Comparison of ENCODE assay signal across 8 mouse cellular contexts in genomic region chr12:85862514-85862913, GRCm38 (mm10). TPM values are rescaled to one million over a fixed set of nuclear protein-coding genes. Genes with fewer than 3 reads are reported as not detected.
DNase-seq lines count a peak whose midpoint lies in the region; ATAC-seq and TF ChIP-seq lines count a peak whose summit lies in the region.

No protein-coding gene starts in this region.

- TF ChIP-seq POLR2A in kidney, adult 2 months (IDR thresholded peaks at IDR 0.05; ENCODE audit: low read depth, low read length): no peak
- TF ChIP-seq POLR2A in MEL (IDR thresholded peaks at IDR 0.05; ENCODE audit: control insufficient read depth in 1 of 2, insufficient read depth in 1 of 2, low read depth in 1 of 2, low read length in 2 of 2, poor library complexity in 1 of 2): no peak

- H3K4me1 ChIP-seq in kidney, adult 2 months (ENCODE audit: control insufficient read depth, insufficient read depth, low read length): peaks cover 4% of the 10 kb centered on the region; the same call in 1 of the 2 replicates
- no peaks in the 10 kb centered on the region for H3K4me1 ChIP-seq in kidney, embryonic 15.5 days
- no peaks in the 10 kb centered on the region for H3K4me1 ChIP-seq in MEL (ENCODE audit: control insufficient read depth in 1 of 2, insufficient read depth in 2 of 2, low read length in 2 of 2)
- no peaks in the 10 kb centered on the region for H3K4me1 ChIP-seq in forebrain, postnatal 0 days (ENCODE audit: insufficient read depth)

- H3K9ac ChIP-seq in kidney, embryonic 15.5 days: no peak overlapping the region
- H3K9ac ChIP-seq in MEL (ENCODE audit: control insufficient read depth, low read depth, low read length, poor library complexity, severe bottlenecking): no peak overlapping the region
- H3K9ac ChIP-seq in forebrain, postnatal 0 days: no peak overlapping the region

- H3K27me3 ChIP-seq in kidney, adult 2 months (replicated peaks; ENCODE audit: control insufficient read depth, insufficient read depth, low read length): no peaks in the 10 kb centered on the region
- no peaks in the 10 kb centered on the region for H3K27me3 ChIP-seq in kidney, embryonic 15.5 days
- no peaks in the 10 kb centered on the region for H3K27me3 ChIP-seq in MEL (ENCODE audit: control insufficient read depth in 1 of 2, insufficient read depth in 2 of 2, low read length in 2 of 2)
- no peaks in the 10 kb centered on the region for H3K27me3 ChIP-seq in forebrain, postnatal 0 days (ENCODE audit: insufficient read depth, low read length)

- no peak overlapping the region for H3K27ac ChIP-seq in kidney, adult 2 months (ENCODE audit: insufficient read depth, low read depth, low read length)
- no peak overlapping the region for H3K27ac ChIP-seq in kidney, embryonic 15.5 days
- H3K27ac ChIP-seq in MEL (ENCODE audit: control insufficient read depth, low read depth, low read length): no peak overlapping the region
- 0 out of 2 replicates have a peak overlapping the region, but pooled peaks have one; percentile 35 for H3K27ac ChIP-seq in forebrain, postnatal 0 days (ENCODE audit: low read depth, low read length)

- no peak for ATAC-seq in kidney, embryonic 15.5 days (replicated peaks; ENCODE audit: low FRiP score)
- ATAC-seq in forebrain, postnatal 0 days: peak; percentile 78

- no peak for TF ChIP-seq RAD21 in MEL (IDR thresholded peaks at IDR 0.05; ENCODE audit: low read depth, low read length)

- WGBS in kidney, adult 2 months: 17% methylated on average over 2 of the region's 2 CpGs
- WGBS in kidney, embryonic 15.5 days: 33% methylated on average over 2 of the region's 2 CpGs
- WGBS in forebrain, postnatal 0 days: 20% methylated on average over 2 of the region's 2 CpGs

- no peak overlapping the region for H3K4me3 ChIP-seq in kidney, adult 2 months (ENCODE audit: insufficient read depth, low read depth, low read length)
- H3K4me3 ChIP-seq in kidney, embryonic 15.5 days (replicated peaks): no peak overlapping the region
- no peak overlapping the region for H3K4me3 ChIP-seq in MEL (ENCODE audit: control insufficient read depth in 1 of 2, insufficient read depth in 1 of 2, low read depth in 2 of 2, low read length in 2 of 2)
- no peak overlapping the region for H3K4me3 ChIP-seq in forebrain, postnatal 0 days (ENCODE audit: low read depth, low read length)

- no peaks in the 10 kb centered on the region; the same call in 1 of the 2 replicates for H3K36me3 ChIP-seq in kidney, adult 2 months (ENCODE audit: control insufficient read depth, insufficient read depth, low read length)
- H3K36me3 ChIP-seq in kidney, embryonic 15.5 days: peaks cover 1% of the 10 kb centered on the region; the same call in 1 of the 2 replicates
- no peaks in the 10 kb centered on the region; a peak in 1 of 4 replicates for H3K36me3 ChIP-seq in MEL (ENCODE audit: control insufficient read depth in 1 of 2, insufficient read depth in 2 of 2, low read length in 2 of 2)
- H3K36me3 ChIP-seq in forebrain, postnatal 0 days (ENCODE audit: insufficient read depth): peaks cover 4% of the 10 kb centered on the region; the same call in 1 of the 2 replicates

- TF ChIP-seq EP300 in MEL (IDR thresholded peaks at IDR 0.05; ENCODE audit: low read depth in 1 of 2, low read length in 2 of 2): no peak

- peak; percentile 15 for DNase-seq in adrenal gland, postnatal 10 days
- DNase-seq in adrenal gland, postnatal 4 days (ENCODE audit: low spot score in 2 of 2): no peak
- DNase-seq in kidney, adult 2 months: peak; percentile 40
- peak; percentile 19 for DNase-seq in MEL (ENCODE audit: low read depth, low spot score)
- DNase-seq in forebrain, postnatal 0 days: peak; percentile 37
- no peak for DNase-seq in embryo, embryonic 11 days
- no peak for DNase-seq in T-cell, adult 2 months (ENCODE audit: low spot score)

- no peaks in the 10 kb centered on the region for H3K79me2 ChIP-seq in MEL (ENCODE audit: control insufficient read depth, insufficient read depth, low read length, poor library complexity)

- H3K4me2 ChIP-seq in kidney, embryonic 15.5 days: no peak overlapping the region
- no peak overlapping the region for H3K4me2 ChIP-seq in forebrain, postnatal 0 days (ENCODE audit: low read depth)

- no peak for TF ChIP-seq CTCF in kidney, adult 2 months (conservative IDR thresholded peaks at IDR 0.05; ENCODE audit: insufficient read depth, insufficient read length, low read depth, low read length)
- no peak for TF ChIP-seq CTCF in MEL (IDR thresholded peaks at IDR 0.05 in 2 of 3, conservative IDR thresholded peaks at IDR 0.05 in 1 of 3; ENCODE audit: control insufficient read depth in 1 of 3, insufficient read depth in 1 of 3, low read depth in 2 of 3, low read length in 3 of 3, poor library complexity in 1 of 3, severe bottlenecking in 1 of 3)
- TF ChIP-seq CTCF in forebrain, postnatal 0 days (IDR thresholded peaks at IDR 0.05; ENCODE audit: low read depth): no peak

- no peaks in the 10 kb centered on the region for H3K9me3 ChIP-seq in kidney, embryonic 15.5 days (replicated peaks)
- H3K9me3 ChIP-seq in MEL (replicated peaks; ENCODE audit: insufficient read depth, low read length): no peaks in the 10 kb centered on the region
- H3K9me3 ChIP-seq in forebrain, postnatal 0 days (ENCODE audit: low read length): no peaks in the 10 kb centered on the region

TF ChIP-seq in MEL, 35 proteins besides CTCF, POLR2A, EP300 and RAD21:
- TF ChIP-seq MEF2A (IDR thresholded peaks at IDR 0.05; ENCODE audit: extremely low read depth, insufficient replicate concordance, low read depth, low read length, poor library complexity, severe bottlenecking) (no peak), SMC3 (IDR thresholded peaks at IDR 0.05; ENCODE audit: low read depth, low read length) (no peak), JUND (IDR thresholded peaks at IDR 0.05; ENCODE audit: low read depth, low read length) (no peak), GABPA (IDR thresholded peaks at IDR 0.05; ENCODE audit: low read depth, low read length) (no peak), CHD1 (IDR thresholded peaks at IDR 0.05; ENCODE audit: low read depth, low read length) (no peak), TBP (IDR thresholded peaks at IDR 0.05; ENCODE audit: low read depth, low read length) (no peak), ELF1 (IDR thresholded peaks at IDR 0.05; ENCODE audit: low read depth, low read length) (no peak), NELFE (IDR thresholded peaks at IDR 0.05; ENCODE audit: low read depth, low read length) (no peak), POLR2AphosphoS2 (IDR thresholded peaks at IDR 0.05; ENCODE audit: low read length) (no peak), MAZ (IDR thresholded peaks at IDR 0.05; ENCODE audit: low read depth, low read length) (no peak), E2F4 (IDR thresholded peaks at IDR 0.05; ENCODE audit: borderline replicate concordance, low read depth, low read length) (no peak), SIN3A (IDR thresholded peaks at IDR 0.05; ENCODE audit: low read length) (no peak), MYC (IDR thresholded peaks at IDR 0.05; ENCODE audit: low read depth, low read length) (no peak)

RNA-seq across cellular contexts. Expression of gene Ttll5, which starts 38.1 kb away (rescaled TPM):
- total RNA-seq in adrenal gland, postnatal 10 days (2021): 10 to 100 TPM; 13.1 to 24.7 TPM
- 10 to 100 TPM; 23.2 to 23.6 TPM for total RNA-seq in adrenal gland, postnatal 4 days (2021)
- polyA plus RNA-seq in kidney, adult 2 months (2012; rRNA removed): 12.0 and 12.9 TPM in 2 replicates
- polyA plus RNA-seq in kidney, embryonic 15.5 days (2015; fragmentation: Nextera tagmentation; extraction: Ambion mirVana): 13.0 and 13.2 TPM in 2 replicates
- 7.4 and 9.3 TPM in 2 replicates for total RNA-seq in MEL (2012; rRNA removed)
- polyA plus RNA-seq in MEL (2012; ENCODE audit: insufficient read depth in 1 of 2, insufficient read length in 2 of 2, low read depth in 1 of 2, low replicate concordance in 2 of 2, missing spikeins in 1 of 2): 10 to 100 TPM in 1 of 2 experiments, not detected in 1; 18.5 TPM
- total RNA-seq in forebrain, postnatal 0 days (2014; rRNA removed): 13.2 and 17.5 TPM in 2 replicates
- polyA plus RNA-seq in forebrain, postnatal 0 days (2015; fragmentation: Nextera tagmentation; extraction: Ambion mirVana): 8.2 and 11.1 TPM in 2 replicates

RNA-seq across cellular contexts. Expression of gene Erg28, which starts 38.2 kb away (rescaled TPM):
- 10 to 100 TPM; 31.6 to 34.4 TPM for total RNA-seq in adrenal gland, postnatal 10 days (2021)
- total RNA-seq in adrenal gland, postnatal 4 days (2021): 10 to 100 TPM; 41.3 to 44.4 TPM
- 43.1 and 48.4 TPM in 2 replicates for polyA plus RNA-seq in kidney, adult 2 months (2012; rRNA removed)
- 116 and 117 TPM in 2 replicates for polyA plus RNA-seq in kidney, embryonic 15.5 days (2015; fragmentation: Nextera tagmentation; extraction: Ambion mirVana)
- 46.0 and 55.6 TPM in 2 replicates for total RNA-seq in MEL (2012; rRNA removed)
- polyA plus RNA-seq in MEL (2012; ENCODE audit: insufficient read depth in 1 of 2, insufficient read length in 2 of 2, low read depth in 1 of 2, low replicate concordance in 2 of 2, missing spikeins in 1 of 2): 10 to 100 TPM in 1 of 2 experiments, not detected in 1; 76.3 TPM
- 68.1 and 75.4 TPM in 2 replicates for total RNA-seq in forebrain, postnatal 0 days (2014; rRNA removed)
- 118 TPM in 2 replicates for polyA plus RNA-seq in forebrain, postnatal 0 days (2015; fragmentation: Nextera tagmentation; extraction: Ambion mirVana)

Comparison
In these comparisons a context has a peak if more than half of its experiments do, and no peak if none do; other contexts are left out.
1. DNase-seq: peak in adrenal gland, postnatal 10 days (single experiment), kidney, adult 2 months (single experiment), MEL (single experiment) and forebrain, postnatal 0 days (single experiment); none in adrenal gland, postnatal 4 days (0 of 2), embryo, embryonic 11 days (single experiment) and T-cell, adult 2 months (single experiment).